Mouse (Mus musculus) ES-CJ7 (cell line): ENCODE measurements around the gene Olfr1015.

Source experiments
- DNase-seq: peaks from one replicate; pipeline ENCODE4 v3.0.0; 2011; ENCODE audit warnings: low read depth, low spot score

Olfr1015 gene

DNA sequence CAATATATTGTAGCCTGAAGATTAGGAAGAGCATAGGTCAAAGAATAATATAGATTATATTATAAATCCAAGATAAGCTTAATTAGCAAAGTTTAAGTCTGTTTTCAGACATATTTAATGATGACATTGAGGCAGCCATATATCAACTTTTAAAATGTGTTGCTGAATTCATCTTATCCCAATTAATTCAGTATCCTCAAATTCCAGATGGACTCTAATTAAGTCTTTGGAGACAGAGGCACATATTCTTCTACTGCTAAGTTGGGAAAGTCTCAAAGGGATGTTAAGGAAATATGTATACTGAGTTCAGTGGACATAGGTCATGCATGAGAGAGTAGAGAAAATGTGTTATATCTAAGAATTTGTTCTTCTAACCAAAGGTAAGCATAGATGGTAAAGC lies at the start of gene Olfr1015:
Gene Olfr1015 (plus strand): TSS at position 301 of the 400 bp plus-strand sequence.
- DNase-seq = no peak

- no peak for DNase-seq
Observed at GRCm38 (mm10) chr2:85753822-85754221, 28.0 kb upstream of the Olfr1015 start.

DNA sequence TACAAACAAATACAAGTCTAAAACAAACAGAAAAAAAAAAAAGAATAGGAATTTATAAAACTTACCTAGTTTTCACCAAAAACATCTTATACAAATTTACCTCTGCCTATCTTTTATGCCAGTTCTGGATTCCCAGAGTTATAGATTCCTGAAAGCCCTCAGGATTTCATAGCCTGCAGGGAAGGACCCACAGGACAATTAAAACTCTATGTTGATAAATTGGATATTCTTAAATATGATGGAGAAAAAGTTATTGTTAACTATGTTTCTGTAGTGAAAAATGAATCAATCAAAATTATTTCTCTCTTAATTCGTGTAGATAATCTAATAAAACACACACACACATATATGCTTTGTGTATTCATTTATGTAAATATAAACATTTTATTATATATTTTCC lies 19.2 kb upstream of the Olfr1015 start, which contains the start of gene Olfr1012:
Gene Olfr1012 (minus strand): TSS at position 101 of the 400 bp plus-strand sequence.
- no peak for DNase-seq

DNA sequence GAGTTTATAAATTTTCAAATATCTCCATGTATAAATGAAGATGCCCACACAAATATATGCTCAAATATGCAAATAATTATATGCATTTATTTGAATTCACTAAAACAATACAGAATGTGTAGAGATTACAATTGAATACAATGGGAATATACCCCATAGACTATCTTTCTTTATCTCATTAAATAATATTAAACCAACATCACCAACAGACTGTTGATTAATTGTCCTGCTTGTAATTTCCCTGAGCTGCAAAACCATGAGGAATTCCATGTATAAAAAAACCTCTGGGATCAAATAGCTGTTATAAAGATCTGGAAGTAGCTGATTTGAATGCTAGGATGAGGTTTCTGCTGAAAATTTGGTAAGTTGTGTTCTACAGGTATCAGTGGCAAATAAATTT lies 15.0 kb upstream of the Olfr1015 start, which contains the start of gene Olfr1013:
Gene Olfr1013 (plus strand): TSS at position 301 of the 400 bp plus-strand sequence.
- DNase-seq = no peak

GRCm38 (mm10) chr2:85772413-85772812 lies 9.4 kb upstream of the Olfr1015 start, which contains the start of gene Olfr1014:
Gene Olfr1014 (plus strand): TSS chr2:85772713.
- no peak for DNase-seq

DNA sequence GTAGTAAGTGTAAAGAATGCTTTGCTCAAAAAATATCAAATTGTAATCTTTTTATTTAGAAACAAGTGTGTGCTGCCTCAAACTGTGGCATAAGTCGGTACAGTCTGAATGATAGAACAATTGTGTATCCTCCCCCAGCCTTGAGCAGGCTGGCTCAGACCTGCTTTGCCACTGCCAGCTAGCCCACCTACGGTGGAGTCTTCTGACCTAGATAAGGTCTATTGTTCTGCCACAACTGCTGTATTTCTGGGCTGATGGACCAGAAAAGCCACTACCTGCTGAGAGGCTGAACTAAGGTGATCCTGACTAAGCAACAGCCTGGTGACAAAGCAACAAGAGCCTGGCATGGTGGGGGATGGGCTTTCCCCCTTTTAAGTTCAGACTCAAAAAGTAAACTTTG lies 10.5 kb downstream of the Olfr1015 start:
- DNase-seq = peak; percentile 19

- DNase-seq = no peak
Observed at GRCm38 (mm10) chr2:85802444-85802843, 20.6 kb downstream of the Olfr1015 start, which contains the start of gene Olfr1016. Gene Olfr1016 (minus strand): TSS chr2:85802544.

GRCm38 (mm10) chr2:85804501-85804900 lies 22.7 kb downstream of the Olfr1015 start:
- no peak for DNase-seq

GRCm38 (mm10) chr2:85818179-85818578 lies 36.4 kb downstream of the Olfr1015 start, which contains the start of gene Olfr1018:
Gene Olfr1018 (plus strand): TSS chr2:85818479.
- no peak for DNase-seq
